Mouse (Mus musculus) hindlimb bud, embryonic 11.5 days (tissue): ENCODE data around the gene E130218I03Rik.

Experiments used
- DNase-seq: peaks from one replicate; pipeline ENCODE4 v3.0.0-alpha.2; 2012; ENCODE audit warnings: low read depth, low spot score; ENCODE audit errors: extremely low spot score

The E130218I03Rik gene

GRCm38 (mm10) chr4:134243516-134244250, at the start of gene E130218I03Rik:
E130218I03Rik (plus strand) TSS chr4:134243662.
- DNase-seq: no peak

GRCm38 (mm10) chr4:134199371-134199770, 44.1 kb upstream of the E130218I03Rik start:
- no peak for DNase-seq

GRCm38 (mm10) chr4:134202904-134203303, 40.6 kb upstream of the E130218I03Rik start, which contains the start of gene Gm7534:
Gm7534 (minus strand) TSS chr4:134203004.
- DNase-seq: no peak

GRCm38 (mm10) chr4:134203340-134203896, 40.0 kb upstream of the E130218I03Rik start:
- DNase-seq: no peak

- DNase-seq: no peak
Observed at GRCm38 (mm10) chr4:134206488-134207053, 36.9 kb upstream of the E130218I03Rik start.

GRCm38 (mm10) chr4:134222793-134223600, 20.5 kb upstream of the E130218I03Rik start:
- no peak for DNase-seq

- DNase-seq: no peak
Observed at GRCm38 (mm10) chr4:134227194-134227593, 16.3 kb upstream of the E130218I03Rik start, which contains the start of gene Catsper4. Catsper4 (minus strand) TSS chr4:134227383.

- DNase-seq: no peak
Observed at GRCm38 (mm10) chr4:134230431-134230830, 13.0 kb upstream of the E130218I03Rik start.

GRCm38 (mm10) chr4:134234876-134235275, 8.6 kb upstream of the E130218I03Rik start:
- no peak for DNase-seq

GRCm38 (mm10) chr4:134237582-134238278, 5.7 kb upstream of the E130218I03Rik start:
- no peak for DNase-seq

GRCm38 (mm10) chr4:134238279-134238651, 5.2 kb upstream of the E130218I03Rik start, which contains the start of gene Cnksr1:
Cnksr1 (minus strand) TSS chr4:134238399.
- no peak for DNase-seq

- no peak for DNase-seq
Observed at GRCm38 (mm10) chr4:134238686-134239085, 4.8 kb upstream of the E130218I03Rik start.

GRCm38 (mm10) chr4:134245148-134245843, 1.8 kb downstream of the E130218I03Rik start, which contains the start of gene Zfp593:
Zfp593 (minus strand) TSS chr4:134245592.
- peak; percentile 75 for DNase-seq

GRCm38 (mm10) chr4:134246256-134246655, 2.8 kb downstream of the E130218I03Rik start:
- no peak for DNase-seq

- DNase-seq: no peak
Observed at GRCm38 (mm10) chr4:134246719-134247258, 3.3 kb downstream of the E130218I03Rik start, which contains the start of gene Gm30191. Gm30191 (plus strand) TSS chr4:134246935.

GRCm38 (mm10) chr4:134249651-134250050, 6.2 kb downstream of the E130218I03Rik start:
- DNase-seq: no peak

- no peak for DNase-seq
Observed at GRCm38 (mm10) chr4:134250116-134250929, 6.9 kb downstream of the E130218I03Rik start.

GRCm38 (mm10) chr4:134250930-134251240, 7.4 kb downstream of the E130218I03Rik start:
- DNase-seq: no peak
